ENCODE assay signal across 22 mouse cellular contexts in the genomic region with DNA sequence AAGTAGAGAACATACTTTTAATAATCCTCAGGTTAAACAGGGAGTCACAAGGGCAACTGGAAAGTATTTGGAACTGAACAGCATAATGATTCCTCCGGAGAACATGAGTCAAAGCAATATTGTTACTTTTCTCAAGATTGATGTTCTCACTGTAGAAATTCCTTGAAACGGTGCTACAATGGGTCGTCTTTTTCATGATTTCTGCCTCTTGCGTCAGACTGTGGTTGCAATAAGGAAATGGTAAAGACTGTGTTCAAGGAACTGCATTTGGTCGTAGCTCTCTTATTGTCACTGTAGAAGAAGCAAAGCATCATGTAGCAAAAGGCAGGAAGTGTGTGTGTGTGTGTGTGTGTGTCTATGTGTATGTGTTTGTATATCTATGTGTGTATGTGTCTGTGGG.
DNase-seq lines count a peak whose midpoint lies in the region; ATAC-seq and TF ChIP-seq lines count a peak whose summit lies in the region.
"Had no signal": no experiment of that assay in that cellular context is flagged by ENCODE, and none has a peak within 500 bp of the region (broad histone marks: within the 10 kb centered on the region; RNA-seq: fewer than 3 reads in every experiment).

No protein-coding gene starts in this region.

- H3K9me3 ChIP-seq in forebrain, embryonic 15.5 days, result no peaks in the 10 kb centered on the region
- 0 out of 2 replicates have a peak, but pooled peaks cover 3% of the 10 kb centered on the region for H3K9me3 ChIP-seq in forebrain, embryonic 13.5 days (replicated peaks)
- H3K9me3 ChIP-seq: embryonic facial prominence, embryonic 15.5 days; forebrain, embryonic 12.5 days; hindbrain, embryonic 10.5 days; intestine, embryonic 15.5 days; kidney, embryonic 15.5 days had no signal

- no peaks in the 10 kb centered on the region for H3K4me1 ChIP-seq in forebrain, embryonic 15.5 days
- no peaks in the 10 kb centered on the region for H3K4me1 ChIP-seq in forebrain, embryonic 13.5 days
- H3K4me1 ChIP-seq: embryonic facial prominence, embryonic 15.5 days; forebrain, embryonic 12.5 days; hindbrain, embryonic 10.5 days; intestine, embryonic 15.5 days; kidney, embryonic 15.5 days had no signal

- no peaks in the 10 kb centered on the region for H3K36me3 ChIP-seq in myocyte (ENCODE audit: control insufficient read depth, insufficient read depth)
- H3K36me3 ChIP-seq in forebrain, embryonic 15.5 days, result no peaks in the 10 kb centered on the region
- no peaks in the 10 kb centered on the region for H3K36me3 ChIP-seq in forebrain, embryonic 13.5 days (ENCODE audit: poor library complexity, severe bottlenecking)
- H3K36me3 ChIP-seq: embryonic facial prominence, embryonic 15.5 days; forebrain, embryonic 12.5 days; hindbrain, embryonic 10.5 days; intestine, embryonic 15.5 days; kidney, embryonic 15.5 days had no signal

- no peak overlapping the region for H3K9ac ChIP-seq in forebrain, embryonic 15.5 days (replicated peaks)
- no peak overlapping the region for H3K9ac ChIP-seq in forebrain, embryonic 13.5 days
- H3K9ac ChIP-seq: embryonic facial prominence, embryonic 15.5 days; forebrain, embryonic 12.5 days; heart, embryonic 13.5 days; intestine, embryonic 15.5 days; kidney, embryonic 15.5 days; lung, embryonic 14.5 days had no signal

- ATAC-seq in hematopoietic stem cell, adult 5-6 weeks (replicated peaks in 1 of 2; ENCODE audit: insufficient read depth in 1 of 2, low FRiP score in 2 of 2, low TSS enrichment in 1 of 2, low read depth in 1 of 2, poor library complexity in 2 of 2, severe bottlenecking in 2 of 2), result peak; percentile 82 to 93
- ATAC-seq in forebrain, embryonic 15.5 days (replicated peaks), result no peak
- ATAC-seq in forebrain, embryonic 13.5 days, result no peak
- ATAC-seq: intestine, embryonic 15.5 days had no signal

- H3ac ChIP-seq in myocyte (ENCODE audit: control insufficient read depth, insufficient read length), result no peak overlapping the region

- peak overlapping the region; percentile 47 for H3K4me2 ChIP-seq in myocyte (ENCODE audit: low read depth)
- no peak overlapping the region for H3K4me2 ChIP-seq in forebrain, embryonic 15.5 days (replicated peaks)
- no peak overlapping the region for H3K4me2 ChIP-seq in forebrain, embryonic 13.5 days
- H3K4me2 ChIP-seq: embryonic facial prominence, embryonic 15.5 days; forebrain, embryonic 12.5 days; heart, embryonic 13.5 days; intestine, embryonic 15.5 days; kidney, embryonic 15.5 days; liver, embryonic 11.5 days; lung, embryonic 14.5 days had no signal

- 86% methylated on average over 5 of the region's 5 CpGs for WGBS in forebrain, embryonic 15.5 days
- WGBS in forebrain, embryonic 13.5 days, result 86% methylated on average over 5 of the region's 5 CpGs

- no peak for TF ChIP-seq POLR2A in myocyte (IDR thresholded peaks at IDR 0.05; ENCODE audit: insufficient read length, low read depth)

- no peak overlapping the region for H3K4me3 ChIP-seq in myocyte
- H3K4me3 ChIP-seq in forebrain, embryonic 15.5 days, result no peak overlapping the region
- H3K4me3 ChIP-seq in forebrain, embryonic 13.5 days, result no peak overlapping the region
- H3K4me3 ChIP-seq: embryonic facial prominence, embryonic 15.5 days; forebrain, embryonic 12.5 days; heart, embryonic 13.5 days; hindbrain, embryonic 10.5 days; intestine, embryonic 15.5 days; kidney, embryonic 15.5 days; layer of hippocampus, adult 2 months had no signal

- no peaks in the 10 kb centered on the region for H3K27me3 ChIP-seq in myocyte (ENCODE audit: control insufficient read depth, insufficient read depth, insufficient read length)
- H3K27me3 ChIP-seq in forebrain, embryonic 15.5 days, result no peaks in the 10 kb centered on the region
- H3K27me3 ChIP-seq in forebrain, embryonic 13.5 days, result no peaks in the 10 kb centered on the region
- H3K27me3 ChIP-seq: embryonic facial prominence, embryonic 15.5 days; forebrain, embryonic 12.5 days; heart, embryonic 13.5 days; intestine, embryonic 15.5 days; kidney, embryonic 15.5 days had no signal

- H3K27ac ChIP-seq in forebrain, embryonic 15.5 days (replicated peaks), result no peak overlapping the region
- H3K27ac ChIP-seq in forebrain, embryonic 13.5 days, result no peak overlapping the region
- H3K27ac ChIP-seq: embryonic facial prominence, embryonic 15.5 days; forebrain, embryonic 12.5 days; heart, embryonic 13.5 days; hindbrain, embryonic 10.5 days; intestine, embryonic 15.5 days; kidney, embryonic 15.5 days; layer of hippocampus, adult 2 months had no signal

- peak; percentile 75 for DNase-seq in CD4-positive, CD25-positive, alpha-beta regulatory T cell, adult 2 months (ENCODE audit: low read depth, low spot score)
- DNase-seq in NIH3T3 (ENCODE audit: low read depth), result peak; percentile 85
- no peak for DNase-seq in heart, adult 8-10 months (ENCODE audit: low spot score)
- no peak for DNase-seq in spleen, postnatal 4 days (ENCODE audit: low spot score in 2 of 2)
- DNase-seq: adrenal gland, postnatal 10 days; cerebellum, adult 9-10 months; left cerebral cortex, postnatal 4 days; lung, embryonic 14.5 days; right cerebral cortex, postnatal 4 days; thymus, postnatal 4 days had no signal

- no peaks in the 10 kb centered on the region for H3K79me2 ChIP-seq in myocyte (ENCODE audit: control insufficient read depth, insufficient read depth)

TF ChIP-seq in myocyte, 11 proteins besides CTCF, POLR2A, EP300 and RAD21:
- TF ChIP-seq CEBPB (IDR thresholded peaks at IDR 0.05; ENCODE audit: insufficient read depth, poor library complexity, severe bottlenecking), result peak; percentile 98
- no peak for TF ChIP-seq TCF12 (IDR thresholded peaks at IDR 0.05; ENCODE audit: insufficient read depth, poor library complexity, severe bottlenecking)

Comparison
In these comparisons a context has a peak if more than half of its experiments do, and no peak if none do; other contexts are left out.
1. DNase-seq: peak in CD4-positive, CD25-positive, alpha-beta regulatory T cell, adult 2 months (single experiment) and NIH3T3 (single experiment); none in heart, adult 8-10 months (single experiment) and spleen, postnatal 4 days (0 of 2).
2. ATAC-seq: peak in hematopoietic stem cell, adult 5-6 weeks (2 of 2); none in forebrain, embryonic 15.5 days (single experiment) and forebrain, embryonic 13.5 days (single experiment).